Comparison of ENCODE assay signal across 11 mouse cellular contexts in the genomic region with DNA sequence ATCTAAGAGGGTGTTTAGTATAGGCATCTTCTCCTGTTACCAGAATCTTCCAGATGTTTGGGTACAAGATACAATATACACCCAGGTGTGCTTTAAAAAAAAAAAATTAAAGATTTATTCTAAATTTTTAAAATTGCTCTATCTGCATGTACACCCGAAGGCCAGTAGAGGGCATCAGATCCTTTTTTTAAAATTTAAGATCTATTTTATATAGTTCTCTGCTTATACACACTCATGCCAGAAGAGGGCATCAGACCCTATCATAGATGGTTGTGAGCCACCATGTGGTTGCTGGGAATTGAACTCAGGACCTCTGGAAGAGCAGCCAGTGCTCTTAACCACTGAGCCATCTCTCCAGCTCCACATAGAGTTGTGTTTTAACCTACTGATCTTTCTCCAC. TPM values are rescaled to one million over a fixed set of nuclear protein-coding genes. Genes with fewer than 3 reads are reported as not detected.
A peak's percentile ranks its signal among the peaks of the same experiment; 100 is the strongest.
DNase-seq lines count a peak whose midpoint lies in the region; ATAC-seq and TF ChIP-seq lines count a peak whose summit lies in the region.
"Had no signal": no experiment of that assay in that cellular context is flagged by ENCODE, and none has a peak within 500 bp of the region (broad histone marks: within the 10 kb centered on the region; RNA-seq: fewer than 3 reads in every experiment).

No protein-coding gene starts in this region.

- peak; percentile 56 for TF ChIP-seq CTCF in intestine, postnatal 0 days (IDR thresholded peaks at IDR 0.05; ENCODE audit: low read depth)
- peak; percentile 64 for TF ChIP-seq CTCF in midbrain, postnatal 0 days (IDR thresholded peaks at IDR 0.05)
- TF ChIP-seq CTCF in stomach, postnatal 0 days (IDR thresholded peaks at IDR 0.05; ENCODE audit: low read depth), result peak; percentile 61

- TF ChIP-seq EP300 in stomach, postnatal 0 days (optimal IDR thresholded peaks at IDR 0.05), result no peak

- H3K27ac ChIP-seq in intestine, postnatal 0 days (ENCODE audit: low read depth, low read length), result no peak overlapping the region
- H3K27ac ChIP-seq in intestine, embryonic 15.5 days, result no peak overlapping the region
- H3K27ac ChIP-seq in midbrain, postnatal 0 days (ENCODE audit: low read depth, low read length), result no peak overlapping the region
- H3K27ac ChIP-seq in midbrain, embryonic 10.5 days (replicated peaks), result no peak overlapping the region
- no peak overlapping the region for H3K27ac ChIP-seq in stomach, postnatal 0 days (replicated peaks)

- no peaks in the 10 kb centered on the region for H3K4me1 ChIP-seq in intestine, postnatal 0 days (replicated peaks; ENCODE audit: control insufficient read depth, insufficient read depth, low read length)
- H3K4me1 ChIP-seq in intestine, embryonic 15.5 days (replicated peaks), result no peaks in the 10 kb centered on the region
- no peaks in the 10 kb centered on the region for H3K4me1 ChIP-seq in midbrain, postnatal 0 days (ENCODE audit: insufficient read depth, low read length)
- H3K4me1 ChIP-seq in midbrain, embryonic 10.5 days, result peaks cover 6% of the 10 kb centered on the region; the same call in 1 of the 2 replicates
- H3K4me1 ChIP-seq in stomach, postnatal 0 days (replicated peaks; ENCODE audit: control insufficient read depth, insufficient read depth), result no peaks in the 10 kb centered on the region

- H3K4me3 ChIP-seq in intestine, postnatal 0 days (ENCODE audit: low read depth, low read length), result no peak overlapping the region
- H3K4me3 ChIP-seq in intestine, embryonic 15.5 days (replicated peaks), result no peak overlapping the region
- H3K4me3 ChIP-seq in midbrain, postnatal 0 days (ENCODE audit: low read depth, low read length), result no peak overlapping the region
- no peak overlapping the region for H3K4me3 ChIP-seq in midbrain, embryonic 10.5 days
- no peak overlapping the region for H3K4me3 ChIP-seq in stomach, postnatal 0 days (ENCODE audit: low read depth, low read length)
- H3K4me3 ChIP-seq: megakaryocyte, embryonic 14.5 days had no signal

- 51% methylated on average over 1 of the region's 1 CpGs for WGBS in intestine, postnatal 0 days
- WGBS in intestine, embryonic 15.5 days, result 56% methylated on average over 1 of the region's 1 CpGs
- 46% methylated on average over 1 of the region's 1 CpGs for WGBS in midbrain, postnatal 0 days
- 52% methylated on average over 1 of the region's 1 CpGs for WGBS in midbrain, embryonic 10.5 days
- WGBS in stomach, postnatal 0 days, result 45% methylated on average over 1 of the region's 1 CpGs

- no peak overlapping the region for H3K4me2 ChIP-seq in intestine, postnatal 0 days (replicated peaks; ENCODE audit: low read depth)
- no peak overlapping the region for H3K4me2 ChIP-seq in intestine, embryonic 15.5 days (replicated peaks)
- no peak overlapping the region for H3K4me2 ChIP-seq in midbrain, postnatal 0 days (ENCODE audit: low read depth, low read length, poor library complexity, severe bottlenecking)
- no peak overlapping the region for H3K4me2 ChIP-seq in stomach, postnatal 0 days (replicated peaks; ENCODE audit: low read depth)

- no peak for DNase-seq in midbrain, postnatal 0 days (ENCODE audit: low spot score)
- no peak for DNase-seq in midbrain, embryonic 10.5 days (ENCODE audit: low spot score)
- peak; percentile 39 for DNase-seq in NIH3T3 (ENCODE audit: low read depth)
- DNase-seq in stomach, postnatal 0 days (ENCODE audit: low spot score), result no peak
- DNase-seq in right cerebral cortex, postnatal 4 days, result no peak
- DNase-seq in spleen, adult 12 weeks (ENCODE audit: low spot score), result no peak
- DNase-seq: right cerebral cortex, adult 18-20 months had no signal

- no peak overlapping the region for H3K9ac ChIP-seq in intestine, postnatal 0 days (ENCODE audit: low read depth, low read length)
- H3K9ac ChIP-seq in intestine, embryonic 15.5 days, result no peak overlapping the region
- no peak overlapping the region for H3K9ac ChIP-seq in midbrain, postnatal 0 days (replicated peaks; ENCODE audit: low read length, poor library complexity, severe bottlenecking)
- H3K9ac ChIP-seq in stomach, postnatal 0 days (ENCODE audit: low read length), result no peak overlapping the region

- ATAC-seq in intestine, postnatal 0 days, result no peak
- no peak for ATAC-seq in intestine, embryonic 15.5 days
- no peak for ATAC-seq in midbrain, postnatal 0 days (ENCODE audit: low FRiP score)
- ATAC-seq in stomach, postnatal 0 days (ENCODE audit: low FRiP score, low TSS enrichment), result no peak

- no peaks in the 10 kb centered on the region for H3K27me3 ChIP-seq in intestine, postnatal 0 days (replicated peaks; ENCODE audit: control insufficient read depth, insufficient read depth, low read length)
- no peaks in the 10 kb centered on the region for H3K27me3 ChIP-seq in intestine, embryonic 15.5 days (replicated peaks)
- H3K27me3 ChIP-seq in midbrain, postnatal 0 days (ENCODE audit: insufficient read depth, low read length), result no peaks in the 10 kb centered on the region
- no peaks in the 10 kb centered on the region for H3K27me3 ChIP-seq in midbrain, embryonic 10.5 days (ENCODE audit: low read depth, poor library complexity, severe bottlenecking)
- no peaks in the 10 kb centered on the region for H3K27me3 ChIP-seq in stomach, postnatal 0 days (ENCODE audit: control insufficient read depth, insufficient read depth, low read length)

- peaks cover 19% of the 10 kb centered on the region; the same call in 1 of the 2 replicates for H3K36me3 ChIP-seq in intestine, postnatal 0 days (ENCODE audit: control insufficient read depth, insufficient read depth)
- H3K36me3 ChIP-seq in intestine, embryonic 15.5 days, result no peaks in the 10 kb centered on the region
- H3K36me3 ChIP-seq in midbrain, postnatal 0 days (ENCODE audit: insufficient read depth, low read length), result peaks cover 4% of the 10 kb centered on the region; the same call in 1 of the 2 replicates
- no peaks in the 10 kb centered on the region for H3K36me3 ChIP-seq in midbrain, embryonic 10.5 days
- H3K36me3 ChIP-seq in stomach, postnatal 0 days (ENCODE audit: control insufficient read depth, insufficient read depth, low read length), result no peaks in the 10 kb centered on the region

- no peaks in the 10 kb centered on the region for H3K9me3 ChIP-seq in intestine, postnatal 0 days (ENCODE audit: control insufficient read depth)
- no peaks in the 10 kb centered on the region for H3K9me3 ChIP-seq in intestine, embryonic 15.5 days
- H3K9me3 ChIP-seq in midbrain, postnatal 0 days (ENCODE audit: low read length), result no peaks in the 10 kb centered on the region
- no peaks in the 10 kb centered on the region for H3K9me3 ChIP-seq in midbrain, embryonic 10.5 days (replicated peaks)
- H3K9me3 ChIP-seq in stomach, postnatal 0 days (ENCODE audit: control insufficient read depth, low read length), result no peaks in the 10 kb centered on the region

RNA-seq across cellular contexts. Expression of a gene that starts 45.7 kb away (rescaled TPM):
- polyA plus RNA-seq in intestine, postnatal 0 days (2015; fragmentation: Nextera tagmentation; extraction: Ambion mirVana), result 16.5 and 17.1 TPM in 2 replicates
- 18.4 and 22.7 TPM in 2 replicates for polyA plus RNA-seq in intestine, embryonic 15.5 days (2015; fragmentation: Nextera tagmentation; extraction: Ambion mirVana)
- total RNA-seq in midbrain, postnatal 0 days (2014; rRNA removed), result 11.0 and 12.7 TPM in 2 replicates
- 6.9 and 7.6 TPM in 2 replicates for polyA plus RNA-seq in midbrain, postnatal 0 days (2015; fragmentation: Nextera tagmentation; extraction: Ambion mirVana)
- 6.4 and 6.9 TPM in 2 replicates for polyA plus RNA-seq in midbrain, embryonic 10.5 days (2016; fragmentation: Nextera tagmentation; extraction: Ambion mirVana)
- 14.7 and 16.6 TPM in 2 replicates for polyA plus RNA-seq in stomach, postnatal 0 days (2015; fragmentation: Nextera tagmentation; extraction: Ambion mirVana)

RNA-seq across cellular contexts. Expression of a gene that starts 53.7 kb away (rescaled TPM):
- 58.8 and 59.8 TPM in 2 replicates for polyA plus RNA-seq in intestine, postnatal 0 days (2015; fragmentation: Nextera tagmentation; extraction: Ambion mirVana)
- polyA plus RNA-seq in intestine, embryonic 15.5 days (2015; fragmentation: Nextera tagmentation; extraction: Ambion mirVana), result 52.0 and 55.3 TPM in 2 replicates
- 27.3 and 40.2 TPM in 2 replicates for total RNA-seq in midbrain, postnatal 0 days (2014; rRNA removed)
- 32.2 and 36.4 TPM in 2 replicates for polyA plus RNA-seq in midbrain, postnatal 0 days (2015; fragmentation: Nextera tagmentation; extraction: Ambion mirVana)
- 12.1 and 21.1 TPM in 2 replicates for polyA plus RNA-seq in midbrain, embryonic 10.5 days (2016; fragmentation: Nextera tagmentation; extraction: Ambion mirVana)
- polyA plus RNA-seq in stomach, postnatal 0 days (2015; fragmentation: Nextera tagmentation; extraction: Ambion mirVana), result 11.6 and 12.1 TPM in 2 replicates
- total RNA-seq: common myeloid progenitor, adult 5-6 weeks had no signal

RNA-seq across cellular contexts. Expression of a gene that starts 55.1 kb away (rescaled TPM):
- polyA plus RNA-seq in intestine, postnatal 0 days (2015; fragmentation: Nextera tagmentation; extraction: Ambion mirVana), result 0.54 and 0.66 TPM in 2 replicates
- polyA plus RNA-seq in intestine, embryonic 15.5 days (2015; fragmentation: Nextera tagmentation; extraction: Ambion mirVana), result 1.1 and 1.3 TPM in 2 replicates
- 2.8 and 3.5 TPM in 2 replicates for total RNA-seq in midbrain, postnatal 0 days (2014; rRNA removed)
- 6.0 and 8.5 TPM in 2 replicates for polyA plus RNA-seq in midbrain, postnatal 0 days (2015; fragmentation: Nextera tagmentation; extraction: Ambion mirVana)
- polyA plus RNA-seq in midbrain, embryonic 10.5 days (2016; fragmentation: Nextera tagmentation; extraction: Ambion mirVana), result 1.7 and 2.5 TPM in 2 replicates
- 0.87 and 0.99 TPM in 2 replicates for polyA plus RNA-seq in stomach, postnatal 0 days (2015; fragmentation: Nextera tagmentation; extraction: Ambion mirVana)
- total RNA-seq: common myeloid progenitor, adult 5-6 weeks had no signal
